Mouse (Mus musculus) kidney, embryonic 14.5 days (tissue): ENCODE data around the gene Pkd2l1. TPM values are rescaled to one million over a fixed set of nuclear protein-coding genes. Genes with fewer than 3 reads are reported as not detected.

Experiments
- ATAC-seq: fragments of 200-750 bp; cut with Nextera tagmentation; 2 replicates; pipeline ENCODE4 v1.8.0; 2017; ENCODE audit warnings: moderate number of reproducible peaks, mild to moderate bottlenecking, moderate TSS enrichment, moderate library complexity; ENCODE audit not compliant: low FRiP score, low TSS enrichment
- H3K27ac ChIP-seq: fragments of 300-500 bp; sonication (generic); 2 replicates; pipeline ENCODE4 v1.5.1; 2014; ENCODE audit warnings: low read depth, mild to moderate bottlenecking, low read length, moderate library complexity, mixed read lengths
- H3K27me3 ChIP-seq: fragments of 300-500 bp; sonication (generic); 2 replicates; pipeline ENCODE4 v1.6.1; 2014; ENCODE audit warnings: mild to moderate bottlenecking, low read length; ENCODE audit not compliant: control insufficient read depth, insufficient read depth
- H3K36me3 ChIP-seq: fragments of 300-500 bp; sonication (generic); 2 replicates; pipeline ENCODE4 v1.6.1; 2014; ENCODE audit warnings: low read length, mixed read lengths; ENCODE audit not compliant: control insufficient read depth, insufficient read depth
- H3K4me1 ChIP-seq: fragments of 300-500 bp; sonication (generic); 2 replicates; pipeline ENCODE4 v1.6.1; 2014; ENCODE audit warnings: low read length, mixed read lengths; ENCODE audit not compliant: control insufficient read depth, insufficient read depth
- H3K4me2 ChIP-seq: fragments of 300-500 bp; sonication (generic); replicated peaks from 2 replicates; pipeline ENCODE4 v1.6.1; 2014; ENCODE audit warnings: low read depth, mild to moderate bottlenecking, low read length
- H3K4me3 ChIP-seq: fragments of 300-500 bp; sonication (generic); 2 replicates; pipeline ENCODE4 v1.5.1; 2014; ENCODE audit warnings: mild to moderate bottlenecking, low read length
- H3K9ac ChIP-seq: fragments of 300-500 bp; sonication (generic); 2 replicates; pipeline ENCODE4 v1.6.1; 2014; ENCODE audit warnings: low read depth, mild to moderate bottlenecking, low read length, moderate library complexity
- H3K9me3 ChIP-seq: fragments of 300-500 bp; sonication (generic); 2 replicates; pipeline ENCODE4 v1.6.1; 2016; ENCODE audit warnings: low read length; ENCODE audit not compliant: control insufficient read depth
- WGBS: fragments of 180-500 bp; shearing (Covaris S2); extraction: QIAGEN DNeasy Blood & Tissue Kit; methylation state at CpG from one replicate; pipeline ENCODE4 v1.1.7; 2014; 5-methylcytosine and 5-hydroxymethylcytosine counted together
- polyA plus RNA-seq: library from polyadenylated mRNA; unstranded; fragments of >200 nt; fragmentation: Nextera tagmentation; extraction: Ambion mirVana; gene quantifications from 2 replicates; pipeline ENCODE4 v1.2.1, GENCODE M21; 2014

Pkd2l1 gene
- polyA plus RNA-seq, 1 experiment from 2014 or later = not detected

DNA sequence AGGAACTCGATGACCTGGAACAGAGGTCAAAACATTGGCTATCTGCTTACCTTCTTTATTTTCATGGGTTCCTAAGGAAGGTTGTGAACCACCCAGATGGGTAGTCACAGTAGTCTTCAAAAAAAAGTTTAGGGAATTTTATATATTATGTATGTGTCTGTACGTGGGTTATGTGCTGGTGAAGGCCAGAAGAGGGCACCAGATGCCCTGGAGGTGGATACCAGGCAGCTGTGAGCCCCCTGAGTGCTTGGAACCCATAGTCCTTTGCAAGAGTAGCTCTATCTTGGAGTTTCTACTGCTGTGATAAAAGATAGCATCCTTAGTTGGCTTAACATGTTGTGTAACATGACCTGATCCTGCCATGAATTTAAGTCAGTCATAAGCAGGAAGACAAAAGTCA lies 14.8 kb upstream of the Pkd2l1 start:
- 66% methylated on average over 2 of the region's 2 CpGs for WGBS

DNA sequence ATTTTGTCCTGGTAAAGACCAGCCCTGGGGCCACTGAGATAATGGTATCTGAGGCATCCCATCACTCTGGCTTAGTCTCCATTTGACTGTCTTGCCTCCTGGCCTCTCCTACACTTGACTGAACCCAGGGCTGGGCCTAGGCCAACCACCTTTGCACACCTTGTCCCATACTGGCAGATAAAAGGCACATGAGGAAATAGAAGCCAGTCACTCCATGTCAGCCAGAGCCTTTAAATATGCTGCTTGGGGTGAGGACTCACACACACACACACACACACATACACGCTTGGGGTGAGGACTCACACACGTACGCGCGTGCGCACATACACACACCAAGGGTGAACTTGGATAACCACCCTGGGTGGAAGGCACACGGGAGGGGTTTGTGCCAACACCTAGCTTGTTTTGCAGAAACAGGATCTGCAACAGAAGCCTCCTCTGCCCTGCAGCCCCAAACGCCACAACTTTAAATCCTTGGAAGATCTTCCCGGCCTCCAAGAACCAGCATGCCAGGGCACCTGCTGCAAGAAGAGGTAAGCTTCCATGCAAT lies 10.8 kb upstream of the Pkd2l1 start, which contains the start of gene Scd3:
Gene Scd3 (plus strand): TSS at position 255 of the 550 bp plus-strand sequence.
- H3K4me1 ChIP-seq = no peaks in the 10 kb centered on the region
- WGBS = 92% methylated on average over 9 of the region's 9 CpGs
- H3K9me3 ChIP-seq = no peaks in the 10 kb centered on the region
- H3K4me3 ChIP-seq = no peak within 1 kb of the TSS
- no peak within 1 kb of the TSS for H3K27ac ChIP-seq
- ATAC-seq = no peak
- H3K36me3 ChIP-seq = no peaks in the 10 kb centered on the region
- H3K9ac ChIP-seq = no peak within 1 kb of the TSS
- H3K27me3 ChIP-seq = no peaks in the 10 kb centered on the region
- no peak within 1 kb of the TSS for H3K4me2 ChIP-seq

More for the DNA sequence above, 14.8 kb upstream of the Pkd2l1 start:
- Histone ChIP-seq H3K36me3 (no peaks in the 10 kb centered on the region), H3K4me1 (no peaks in the 10 kb centered on the region), H3K4me3 (no peak overlapping the region), H3K9ac (no peak overlapping the region), H3K27me3 (no peaks in the 10 kb centered on the region), H3K9me3 (no peaks in the 10 kb centered on the region), H3K27ac (no peak overlapping the region), H3K4me2 (no peak overlapping the region)
- ATAC-seq = no peak

DNA sequence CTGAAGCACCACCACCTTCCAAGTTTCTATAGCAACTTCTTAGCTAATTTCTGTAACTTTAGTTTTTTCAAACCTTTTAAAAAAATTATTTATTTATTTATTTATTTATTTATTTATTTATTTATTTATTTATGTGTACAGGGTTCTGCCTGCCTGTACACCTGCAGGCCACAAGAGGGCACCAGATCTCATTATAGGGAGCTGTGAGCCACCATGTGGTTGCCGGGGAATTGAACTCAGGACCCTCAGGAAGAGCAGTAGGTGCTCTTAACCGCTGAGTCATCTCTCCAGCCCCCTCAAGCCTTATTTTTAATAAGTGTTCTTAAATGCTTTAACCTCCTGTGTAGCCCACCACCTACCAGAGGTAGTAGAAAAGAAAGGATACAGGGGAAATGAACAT lies 6.7 kb upstream of the Pkd2l1 start:
- ATAC-seq = no peak
- Histone ChIP-seq H3K4me1 (no peaks in the 10 kb centered on the region), H3K9me3 (no peaks in the 10 kb centered on the region), H3K9ac (no peak overlapping the region), H3K36me3 (no peaks in the 10 kb centered on the region), H3K4me3 (no peak overlapping the region), H3K4me2 (no peak overlapping the region), H3K27me3 (no peaks in the 10 kb centered on the region), H3K27ac (no peak overlapping the region)
- 86% methylated on average over 2 of the region's 2 CpGs for WGBS

DNA sequence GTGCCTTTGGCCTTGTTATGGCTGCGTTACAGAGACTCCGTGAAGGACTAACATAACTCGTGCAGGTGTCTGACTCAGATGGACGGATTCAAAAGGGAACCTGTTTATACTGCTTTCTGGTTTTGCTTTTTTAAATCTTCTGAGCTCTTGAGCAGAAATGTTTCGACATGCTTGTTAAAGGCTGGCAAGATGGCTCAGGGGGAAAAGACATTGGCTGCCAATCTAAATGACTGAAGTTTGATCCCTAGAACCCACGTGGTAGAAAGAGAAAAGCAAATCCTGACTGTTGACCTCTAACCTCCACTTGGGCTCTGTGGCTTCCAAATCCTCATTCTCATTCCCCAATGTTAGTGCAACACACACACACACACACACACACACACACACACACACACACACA lies 6.3 kb upstream of the Pkd2l1 start:
- H3K27me3 ChIP-seq = no peaks in the 10 kb centered on the region
- H3K9me3 ChIP-seq = no peaks in the 10 kb centered on the region
- no peak overlapping the region for H3K4me3 ChIP-seq
- 92% methylated on average over 6 of the region's 6 CpGs for WGBS
- no peak for ATAC-seq
- H3K27ac ChIP-seq = no peak overlapping the region
- no peak overlapping the region for H3K9ac ChIP-seq
- H3K4me1 ChIP-seq = no peaks in the 10 kb centered on the region
- H3K36me3 ChIP-seq = no peaks in the 10 kb centered on the region
- H3K4me2 ChIP-seq = no peak overlapping the region

DNA sequence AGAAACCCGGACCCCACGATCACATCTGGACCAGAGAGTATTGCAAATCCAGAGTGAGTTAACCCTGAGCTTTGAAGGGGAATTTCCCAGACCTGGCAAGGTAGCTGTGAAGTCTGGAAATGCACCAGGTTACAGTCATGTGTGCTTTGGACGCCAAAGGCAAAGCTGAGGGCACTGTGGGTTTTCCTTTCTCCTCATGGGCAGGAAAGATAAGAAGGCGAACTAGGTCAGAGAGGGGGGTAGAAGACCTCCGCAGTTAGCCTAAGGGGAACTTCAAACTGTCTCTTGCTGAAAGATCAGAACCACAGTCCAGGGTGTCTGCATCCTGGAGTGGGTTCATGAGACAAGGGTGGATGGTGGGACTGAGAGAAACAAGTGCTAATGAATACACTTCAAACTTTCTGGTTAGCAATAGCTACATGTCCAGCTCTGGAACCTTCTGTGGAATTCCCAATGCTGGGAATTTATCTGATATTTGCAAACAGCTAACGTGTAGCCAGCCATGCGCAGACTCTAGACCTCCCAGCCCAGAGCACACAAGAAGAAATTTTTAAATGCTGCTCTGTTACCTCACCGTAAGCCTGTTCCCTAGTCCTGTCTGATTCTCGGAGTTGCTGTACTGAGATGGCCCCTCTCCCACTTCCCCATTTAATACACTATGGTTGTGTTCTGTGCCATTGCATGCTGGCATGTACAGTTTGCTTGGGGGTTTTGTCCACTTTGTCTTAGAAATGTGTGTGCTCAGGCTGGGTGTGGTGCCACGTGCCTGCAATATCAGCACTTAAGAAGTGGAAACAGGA lies 5.0 kb upstream of the Pkd2l1 start:
- no peaks in the 10 kb centered on the region for H3K36me3 ChIP-seq
- H3K9ac ChIP-seq = no peak overlapping the region
- no peak overlapping the region for H3K4me2 ChIP-seq
- 92% methylated on average over 10 of the region's 10 CpGs for WGBS
- H3K27me3 ChIP-seq = no peaks in the 10 kb centered on the region
- no peaks in the 10 kb centered on the region for H3K9me3 ChIP-seq
- no peaks in the 10 kb centered on the region for H3K4me1 ChIP-seq
- no peak for ATAC-seq
- H3K4me3 ChIP-seq = no peak overlapping the region
- no peak overlapping the region for H3K27ac ChIP-seq

DNA sequence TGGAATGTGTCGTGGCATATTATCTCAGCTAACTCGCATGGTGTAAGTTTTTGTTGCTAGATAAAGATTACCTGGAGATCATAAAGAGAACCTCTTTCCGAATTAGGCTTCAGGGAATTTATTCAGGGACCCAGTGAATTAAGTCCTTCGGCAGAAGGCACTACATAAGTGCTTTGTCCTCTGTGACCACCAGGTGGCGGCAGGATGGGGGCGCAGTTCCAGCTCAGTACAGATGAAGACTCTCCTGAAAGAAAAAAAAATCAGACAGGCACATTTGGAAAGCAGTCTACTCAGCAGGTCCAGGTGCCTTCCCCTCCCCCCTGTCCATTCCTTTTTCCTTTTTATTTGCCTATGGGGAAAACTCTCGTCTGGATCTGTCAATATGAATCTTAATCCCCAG lies 2.9 kb upstream of the Pkd2l1 start:
- no peak for ATAC-seq
- Histone ChIP-seq H3K4me1 (no peaks in the 10 kb centered on the region), H3K9me3 (no peaks in the 10 kb centered on the region), H3K4me3 (no peak overlapping the region), H3K9ac (no peak overlapping the region), H3K27me3 (no peaks in the 10 kb centered on the region), H3K27ac (no peak overlapping the region), H3K4me2 (no peak overlapping the region), H3K36me3 (no peaks in the 10 kb centered on the region)
- 20% methylated on average over 7 of the region's 7 CpGs for WGBS

DNA sequence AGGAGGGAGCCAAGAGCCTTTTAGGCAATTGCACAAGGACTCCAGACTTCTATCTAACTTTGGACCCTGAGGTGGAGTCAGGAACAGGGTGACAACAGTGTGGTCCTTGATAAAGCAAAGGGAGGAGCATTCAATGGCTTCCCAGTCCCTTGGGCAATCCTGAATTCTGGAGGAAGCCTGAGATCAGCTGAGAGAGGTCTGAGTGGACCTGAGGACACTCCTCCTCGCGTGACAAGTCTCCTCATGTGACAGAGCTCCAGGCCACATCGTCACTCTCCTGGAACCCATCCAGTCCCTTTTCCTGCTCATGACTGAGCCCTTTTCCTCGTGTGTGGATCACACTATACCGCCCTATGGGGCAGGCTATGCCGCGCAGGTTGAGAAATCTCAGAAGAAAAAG lies 1.7 kb upstream of the Pkd2l1 start:
- Histone ChIP-seq H3K36me3 (no peaks in the 10 kb centered on the region), H3K9ac (no peak overlapping the region), H3K9me3 (no peaks in the 10 kb centered on the region), H3K4me3 (no peak overlapping the region), H3K4me2 (no peak overlapping the region), H3K27me3 (no peaks in the 10 kb centered on the region), H3K27ac (no peak overlapping the region), H3K4me1 (no peaks in the 10 kb centered on the region)
- no peak for ATAC-seq
- 73% methylated on average over 7 of the region's 7 CpGs for WGBS

DNA sequence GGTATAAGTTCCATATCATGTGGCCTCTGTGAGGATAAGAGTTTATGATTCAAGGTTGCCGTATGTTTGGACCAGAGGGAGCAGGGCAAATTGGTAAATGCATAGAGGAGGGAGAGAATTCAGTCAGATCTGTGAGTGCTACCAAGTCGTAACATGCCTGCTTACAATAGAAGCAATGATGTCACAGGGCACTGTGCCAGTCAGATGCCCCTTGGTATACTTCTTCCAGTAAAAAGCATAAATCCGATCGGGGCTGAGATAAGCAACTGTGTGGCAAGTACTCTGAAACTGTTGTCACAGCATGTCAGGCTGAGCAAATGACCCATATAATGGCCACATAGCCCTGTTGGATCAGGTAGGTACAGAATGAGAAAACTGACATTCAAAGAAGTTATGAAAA lies 3.2 kb downstream of the Pkd2l1 start:
- H3K4me3 ChIP-seq = no peak overlapping the region
- no peaks in the 10 kb centered on the region for H3K9me3 ChIP-seq
- no peaks in the 10 kb centered on the region for H3K36me3 ChIP-seq
- ATAC-seq = no peak
- H3K27ac ChIP-seq = no peak overlapping the region
- no peak overlapping the region for H3K4me2 ChIP-seq
- no peak overlapping the region for H3K9ac ChIP-seq
- H3K4me1 ChIP-seq = no peaks in the 10 kb centered on the region
- 90% methylated on average over 4 of the region's 4 CpGs for WGBS
- H3K27me3 ChIP-seq = no peaks in the 10 kb centered on the region

DNA sequence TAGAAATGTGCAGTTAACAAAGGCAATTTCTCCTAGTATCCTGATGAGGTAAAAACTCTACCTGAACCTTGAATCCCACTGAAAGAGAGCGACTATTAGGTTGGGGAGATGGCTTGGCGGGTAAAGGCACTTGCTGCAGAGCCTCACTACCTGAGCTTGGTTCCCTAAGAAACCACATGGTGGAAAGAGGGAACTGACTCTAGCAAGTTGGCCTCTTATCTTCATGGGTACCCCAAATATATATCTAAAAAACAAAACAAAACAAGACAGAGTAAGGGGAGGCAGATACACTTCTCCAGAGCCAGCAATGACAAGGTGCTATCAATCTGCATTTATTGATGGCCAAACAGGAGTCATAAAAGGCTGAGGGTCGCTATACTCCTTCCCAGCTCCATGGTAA lies 8.3 kb downstream of the Pkd2l1 start:
- H3K4me1 ChIP-seq = no peaks in the 10 kb centered on the region
- no peak overlapping the region for H3K9ac ChIP-seq
- H3K9me3 ChIP-seq = no peaks in the 10 kb centered on the region
- no peak for ATAC-seq
- H3K4me2 ChIP-seq = no peak overlapping the region
- no peak overlapping the region for H3K27ac ChIP-seq
- no peaks in the 10 kb centered on the region for H3K27me3 ChIP-seq
- H3K4me3 ChIP-seq = no peak overlapping the region
- H3K36me3 ChIP-seq = no peaks in the 10 kb centered on the region
- 61% methylated on average over 3 of the region's 3 CpGs for WGBS
